Mouse (Mus musculus) kidney, embryonic 14.5 days (tissue): ENCODE results near the gene Slfn1. TPM values are rescaled to one million over a fixed set of nuclear protein-coding genes. Genes with fewer than 3 reads are reported as not detected.
"Not testable (repeated sequence)": the region's sequence is repeated elsewhere in the genome, so short reads cannot be mapped to it uniquely, and the experiment has no call there.

Experiments
- ATAC-seq: fragments of 200-750 bp; cut with Nextera tagmentation; 2 replicates; pipeline ENCODE4 v1.8.0; 2017; ENCODE audit warnings: moderate number of reproducible peaks, mild to moderate bottlenecking, moderate TSS enrichment, moderate library complexity; ENCODE audit not compliant: low FRiP score, low TSS enrichment
- H3K27ac ChIP-seq: fragments of 300-500 bp; sonication (generic); 2 replicates; pipeline ENCODE4 v1.5.1; 2014; ENCODE audit warnings: low read depth, mild to moderate bottlenecking, low read length, moderate library complexity, mixed read lengths
- H3K27me3 ChIP-seq: fragments of 300-500 bp; sonication (generic); 2 replicates; pipeline ENCODE4 v1.6.1; 2014; ENCODE audit warnings: mild to moderate bottlenecking, low read length; ENCODE audit not compliant: control insufficient read depth, insufficient read depth
- H3K36me3 ChIP-seq: fragments of 300-500 bp; sonication (generic); 2 replicates; pipeline ENCODE4 v1.6.1; 2014; ENCODE audit warnings: low read length, mixed read lengths; ENCODE audit not compliant: control insufficient read depth, insufficient read depth
- H3K4me1 ChIP-seq: fragments of 300-500 bp; sonication (generic); 2 replicates; pipeline ENCODE4 v1.6.1; 2014; ENCODE audit warnings: low read length, mixed read lengths; ENCODE audit not compliant: control insufficient read depth, insufficient read depth
- H3K4me2 ChIP-seq: fragments of 300-500 bp; sonication (generic); replicated peaks from 2 replicates; pipeline ENCODE4 v1.6.1; 2014; ENCODE audit warnings: low read depth, mild to moderate bottlenecking, low read length
- H3K4me3 ChIP-seq: fragments of 300-500 bp; sonication (generic); 2 replicates; pipeline ENCODE4 v1.5.1; 2014; ENCODE audit warnings: mild to moderate bottlenecking, low read length
- H3K9ac ChIP-seq: fragments of 300-500 bp; sonication (generic); 2 replicates; pipeline ENCODE4 v1.6.1; 2014; ENCODE audit warnings: low read depth, mild to moderate bottlenecking, low read length, moderate library complexity
- H3K9me3 ChIP-seq: fragments of 300-500 bp; sonication (generic); 2 replicates; pipeline ENCODE4 v1.6.1; 2016; ENCODE audit warnings: low read length; ENCODE audit not compliant: control insufficient read depth
- WGBS: fragments of 180-500 bp; shearing (Covaris S2); extraction: QIAGEN DNeasy Blood & Tissue Kit; methylation state at CpG from one replicate; pipeline ENCODE4 v1.1.7; 2014; 5-methylcytosine and 5-hydroxymethylcytosine counted together
- polyA plus RNA-seq: library from polyadenylated mRNA; unstranded; fragments of >200 nt; fragmentation: Nextera tagmentation; extraction: Ambion mirVana; gene quantifications from 2 replicates; pipeline ENCODE4 v1.2.1, GENCODE M21; 2014

The Slfn1 gene
- polyA plus RNA-seq, 1 experiment from 2014 or later = 0.22 TPM

- not testable (repeated sequence) for ATAC-seq, H3K4me2 ChIP-seq, H3K4me3 ChIP-seq, H3K4me1 ChIP-seq, H3K27ac ChIP-seq, H3K27me3 ChIP-seq, H3K36me3 ChIP-seq, H3K9ac ChIP-seq, H3K9me3 ChIP-seq
- WGBS = no CpG with 5 or more reads among the region's 1 CpGs
Measured at GRCm38 (mm10) chr11:83148939-83149338, 32.3 kb downstream of the Slfn1 start.

Other genes starting within 250 kb of the Slfn1 start
- gene Rffl, start 245.6 kb upstream of the Slfn1 start, polyA plus RNA-seq = 13.1 and 23.5 TPM in 2 replicates
- 8.8 and 11.5 TPM in 2 replicates for gene Rad51d, start 226.2 kb upstream of the Slfn1 start, polyA plus RNA-seq
- 0.19 and 0.23 TPM in 2 replicates for gene Fndc8, start 224.7 kb upstream of the Slfn1 start, polyA plus RNA-seq
- gene Nle1, start 208.4 kb upstream of the Slfn1 start, polyA plus RNA-seq = 32.2 and 33.7 TPM in 2 replicates
- gene Unc45b, start 206.3 kb upstream of the Slfn1 start, polyA plus RNA-seq = 2.4 and 2.5 TPM in 2 replicates
- gene Slfn5, start 165.5 kb upstream of the Slfn1 start, polyA plus RNA-seq = 6.0 and 8.0 TPM in 2 replicates
- gene Slfn9, start 125.0 kb upstream of the Slfn1 start, polyA plus RNA-seq = 11.6 and 18.6 TPM in 2 replicates
- 0.17 and 0.41 TPM in 2 replicates for gene Slfn8, start 96.0 kb upstream of the Slfn1 start, polyA plus RNA-seq
- gene Slfn2, start 51.7 kb upstream of the Slfn1 start, polyA plus RNA-seq = 3.3 and 3.8 TPM in 2 replicates
- gene Slfn4, start 58.3 kb downstream of the Slfn1 start, polyA plus RNA-seq = 0.07 TPM in 1 of 2 replicates, not detected in the other
- gene Slfn3, start 74.5 kb downstream of the Slfn1 start, polyA plus RNA-seq = 1.4 and 2.6 TPM in 2 replicates
- gene Slfn14, start 169.9 kb downstream of the Slfn1 start, polyA plus RNA-seq = 0.10 and 0.18 TPM in 2 replicates
- 35.1 and 83.8 TPM in 2 replicates for gene Ap2b1, start 182.2 kb downstream of the Slfn1 start, polyA plus RNA-seq
- 10.7 and 13.7 TPM in 2 replicates for gene Pex12, start 185.7 kb downstream of the Slfn1 start, polyA plus RNA-seq